Mouse (Mus musculus) CD8-positive naive resting alpha-beta T cell, adult 2 months (primary cell): ENCODE data around the gene Prdm16.

Source experiments
- DNase-seq, 2 experiments: peaks; one replicate each; pipeline ENCODE4 v3.0.0; 2022; ENCODE audit warnings: low read depth in 2 of 2, low spot score in 2 of 2

Prdm16 gene

GRCm38 (mm10) chr4:154294262-154294731, 342.4 kb downstream of the Prdm16 start:
- no peak for DNase-seq

GRCm38 (mm10) chr4:154293735-154294201, 342.9 kb downstream of the Prdm16 start:
- DNase-seq, result no peak

GRCm38 (mm10) chr4:154283671-154284070, 353.0 kb downstream of the Prdm16 start:
- no peak for DNase-seq

GRCm38 (mm10) chr4:154279481-154279880, 357.2 kb downstream of the Prdm16 start:
- no peak for DNase-seq

GRCm38 (mm10) chr4:154273000-154273399, 363.7 kb downstream of the Prdm16 start:
- peak in 1 of 2 experiments; percentile 1 for DNase-seq

- no peak for DNase-seq
Observed at GRCm38 (mm10) chr4:154269520-154269919, 367.2 kb downstream of the Prdm16 start.

GRCm38 (mm10) chr4:154267511-154267910, 369.2 kb downstream of the Prdm16 start:
- DNase-seq, result no peak
